Mouse (Mus musculus): ENCODE results near the gene Ch25h. TPM values are rescaled to one million over a fixed set of nuclear protein-coding genes. Genes with fewer than 3 reads are reported as not detected.

Ch25h gene
- polyA plus RNA-seq, 1 experiment from 2014 or later, result 2.1 TPM

DNA sequence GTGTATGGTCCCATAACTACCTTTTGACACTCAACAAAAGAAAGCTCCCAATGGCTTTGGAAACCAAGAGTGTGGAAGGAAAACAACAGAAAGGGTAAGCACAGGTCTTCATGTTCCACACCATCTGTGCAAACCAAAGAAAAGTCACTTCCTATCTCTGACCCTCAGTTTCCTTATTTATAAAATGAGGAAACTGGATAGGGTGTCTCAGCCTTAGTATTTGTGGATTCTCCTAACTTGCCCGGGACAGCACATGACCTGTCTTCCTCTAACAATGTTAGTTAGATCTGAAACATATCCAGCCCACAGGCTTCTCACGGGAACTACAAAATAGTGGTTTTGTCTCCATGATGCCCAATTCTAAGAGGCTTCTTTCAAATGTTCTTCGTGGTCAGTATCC, 10.5 kb downstream of the Ch25h start:
- Histone ChIP-seq H3K4me2 (replicated peaks) (no peak overlapping the region), H3K36me3 (no peaks in the 10 kb centered on the region), H3K9me3 (no peaks in the 10 kb centered on the region), H3K4me1 (no peaks in the 10 kb centered on the region), H3K4me3 (no peak overlapping the region), H3K9ac (no peak overlapping the region), H3K27me3 (replicated peaks) (no peaks in the 10 kb centered on the region), H3K27ac (no peak overlapping the region)
- no peak for ATAC-seq (ENCODE audit: low FRiP score, low read depth)
- WGBS, result 78% methylated on average over 3 of the region's 3 CpGs

DNA sequence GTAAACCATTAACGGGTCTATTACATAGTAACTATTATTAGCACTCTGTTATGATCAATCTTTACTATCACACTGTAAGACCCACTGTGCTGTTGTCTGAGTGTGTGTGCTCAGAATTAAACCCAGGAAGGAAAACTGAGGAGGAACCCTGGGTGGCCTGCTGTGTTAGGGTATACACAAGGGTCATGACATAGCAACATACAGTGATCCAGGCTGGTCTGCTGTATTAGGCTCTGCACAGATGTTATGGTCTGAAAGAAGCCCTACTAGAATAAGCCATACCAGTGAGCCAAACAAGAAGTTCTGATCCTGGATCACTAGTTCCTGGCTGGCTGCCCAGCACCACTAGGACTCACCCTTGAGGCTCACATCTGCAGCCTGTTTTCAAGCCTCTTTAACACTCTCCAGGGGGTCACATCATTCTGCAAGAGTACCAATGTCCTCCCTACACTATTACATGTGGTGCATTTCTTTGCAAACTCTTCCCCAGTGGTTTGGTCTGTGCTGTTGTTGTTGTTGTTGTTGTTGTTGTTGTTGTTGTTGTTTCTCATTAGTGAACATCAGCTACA, 13.4 kb downstream of the Ch25h start:
- ATAC-seq (ENCODE audit: low FRiP score, low read depth), result no peak
- Histone ChIP-seq H3K4me2 (replicated peaks) (no peak overlapping the region), H3K4me3 (no peak overlapping the region), H3K9ac (no peak overlapping the region), H3K36me3 (no peaks in the 10 kb centered on the region), H3K9me3 (no peaks in the 10 kb centered on the region), H3K4me1 (no peaks in the 10 kb centered on the region), H3K27ac (no peak overlapping the region), H3K27me3 (replicated peaks) (no peaks in the 10 kb centered on the region)
- WGBS, result 81% methylated on average over 1 of the region's 1 CpGs

DNA sequence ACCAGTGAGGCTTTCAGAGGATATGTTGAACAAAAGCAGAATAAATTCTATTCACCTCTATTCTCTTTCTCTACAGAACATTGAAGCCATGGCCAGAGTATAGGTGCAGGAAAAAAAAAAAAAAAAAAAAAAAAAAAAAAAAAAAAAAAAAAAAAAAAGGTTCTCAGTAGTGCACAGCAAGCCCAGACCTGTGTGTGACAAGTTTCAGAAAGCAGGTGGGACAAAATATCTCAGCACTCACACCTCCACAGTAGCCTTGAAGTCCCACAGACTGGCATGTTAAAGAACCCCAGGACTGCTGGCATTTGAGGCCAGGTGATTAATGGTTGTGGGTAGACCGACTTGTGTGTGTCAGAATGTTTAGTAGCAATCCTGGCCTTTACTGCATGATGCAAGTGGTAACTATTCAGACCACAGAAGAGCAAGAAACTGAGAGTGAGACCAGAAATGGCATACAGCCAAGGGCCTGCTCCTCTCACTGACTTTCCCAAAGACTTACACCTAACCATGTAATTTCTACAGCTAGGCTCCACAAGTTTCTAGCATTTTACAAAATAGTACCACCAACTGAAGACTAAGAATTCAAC, 24.1 kb downstream of the Ch25h start:
- Histone ChIP-seq H3K9me3 (no peaks in the 10 kb centered on the region), H3K4me2 (replicated peaks) (no peak overlapping the region), H3K9ac (no peak overlapping the region), H3K36me3 (no peaks in the 10 kb centered on the region), H3K4me3 (no peak overlapping the region), H3K27me3 (replicated peaks) (no peaks in the 10 kb centered on the region), H3K4me1 (no peaks in the 10 kb centered on the region), H3K27ac (no peak overlapping the region)
- WGBS, result 61% methylated on average over 1 of the region's 1 CpGs
- no peak for ATAC-seq (ENCODE audit: low FRiP score, low read depth)

DNA sequence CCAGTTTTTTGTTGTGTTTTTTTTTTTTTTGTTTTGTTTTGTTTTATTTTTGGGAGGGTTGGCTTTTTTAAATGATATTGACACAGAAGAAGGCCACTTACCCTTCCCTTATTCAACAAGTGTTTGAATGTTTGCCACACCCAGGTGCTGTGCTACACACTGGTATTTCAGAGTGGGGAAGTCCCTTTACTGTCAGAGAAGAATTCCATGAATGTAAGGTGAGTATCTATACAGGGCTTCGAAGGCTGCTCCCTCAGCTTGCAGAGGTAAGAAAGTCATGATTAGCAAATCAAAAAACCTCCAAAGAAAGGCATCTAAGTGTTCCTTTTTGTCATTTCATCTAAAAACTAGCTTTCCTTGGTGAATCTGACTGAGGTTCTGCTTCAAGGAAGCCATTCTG, 26.1 kb downstream of the Ch25h start:
- Histone ChIP-seq H3K9me3 (no peaks in the 10 kb centered on the region), H3K27me3 (replicated peaks) (no peaks in the 10 kb centered on the region), H3K9ac (no peak overlapping the region), H3K4me1 (no peaks in the 10 kb centered on the region), H3K27ac (no peak overlapping the region), H3K4me2 (replicated peaks) (no peak overlapping the region), H3K36me3 (no peaks in the 10 kb centered on the region), H3K4me3 (no peak overlapping the region)
- no peak for ATAC-seq (ENCODE audit: low FRiP score, low read depth)
- WGBS, result 86% methylated on average over 1 of the region's 1 CpGs

DNA sequence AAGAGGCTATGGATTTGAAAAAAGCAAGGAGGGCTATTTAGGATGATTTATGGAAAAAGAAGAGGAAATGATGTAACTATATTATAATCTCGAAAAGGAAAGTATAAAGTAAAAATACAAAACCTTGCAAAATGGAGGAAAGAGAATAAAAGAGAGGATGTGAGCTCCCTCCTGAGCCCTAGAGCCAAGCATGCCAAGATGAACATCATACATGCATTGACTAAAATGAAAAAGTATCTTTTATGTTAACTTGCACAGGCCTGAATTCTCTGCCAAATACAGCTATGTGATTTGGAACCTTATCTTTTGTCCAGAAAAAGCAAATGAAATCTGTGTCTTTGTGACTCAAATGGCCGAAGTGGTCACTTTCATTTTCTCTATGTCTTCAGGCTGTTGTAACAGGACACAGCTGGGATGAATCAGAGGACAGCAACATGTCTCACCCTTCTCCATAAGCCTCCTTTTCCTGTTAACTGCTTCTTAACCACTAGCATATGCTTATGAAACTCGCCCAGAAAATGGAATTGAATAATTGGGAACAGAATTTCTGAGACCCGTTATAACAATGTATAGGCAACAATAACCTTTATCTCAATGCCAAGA, 29.5 kb downstream of the Ch25h start:
- Histone ChIP-seq H3K4me3 (no peak overlapping the region), H3K36me3 (no peaks in the 10 kb centered on the region), H3K27ac (no peak overlapping the region), H3K27me3 (replicated peaks) (no peaks in the 10 kb centered on the region), H3K9ac (no peak overlapping the region), H3K4me2 (replicated peaks) (no peak overlapping the region), H3K4me1 (no peaks in the 10 kb centered on the region), H3K9me3 (no peaks in the 10 kb centered on the region)
- 77% methylated on average over 4 of the region's 4 CpGs for WGBS
- no peak for ATAC-seq (ENCODE audit: low FRiP score, low read depth)

DNA sequence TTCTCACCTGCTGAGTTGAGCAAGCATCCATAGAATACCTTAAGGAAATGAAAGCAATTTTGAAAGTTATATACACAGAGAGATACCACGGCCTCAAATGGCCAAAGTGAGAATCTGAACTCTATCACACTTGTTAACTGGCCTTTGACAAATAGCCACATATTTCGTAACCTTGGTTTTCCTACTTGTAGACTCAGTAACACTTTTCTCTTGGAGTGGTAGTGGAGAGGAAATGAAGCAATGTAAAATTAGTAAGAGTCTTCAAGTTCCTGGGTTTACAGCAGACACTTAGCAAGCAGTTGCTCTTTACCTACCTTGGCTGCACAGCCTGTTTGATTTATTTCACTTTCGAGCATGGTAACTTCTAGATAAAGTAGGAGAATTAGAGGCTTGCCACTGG, 30.2 kb downstream of the Ch25h start:
- no peaks in the 10 kb centered on the region for H3K36me3 ChIP-seq
- no peaks in the 10 kb centered on the region for H3K27me3 ChIP-seq (replicated peaks)
- WGBS, result 87% methylated on average over 3 of the region's 3 CpGs
- H3K4me1 ChIP-seq, result no peaks in the 10 kb centered on the region
- H3K4me3 ChIP-seq, result no peak overlapping the region
- no peak overlapping the region for H3K9ac ChIP-seq
- H3K9me3 ChIP-seq, result no peaks in the 10 kb centered on the region
- no peak for ATAC-seq (ENCODE audit: low FRiP score, low read depth)
- H3K4me2 ChIP-seq (replicated peaks), result no peak overlapping the region
- H3K27ac ChIP-seq, result no peak overlapping the region

DNA sequence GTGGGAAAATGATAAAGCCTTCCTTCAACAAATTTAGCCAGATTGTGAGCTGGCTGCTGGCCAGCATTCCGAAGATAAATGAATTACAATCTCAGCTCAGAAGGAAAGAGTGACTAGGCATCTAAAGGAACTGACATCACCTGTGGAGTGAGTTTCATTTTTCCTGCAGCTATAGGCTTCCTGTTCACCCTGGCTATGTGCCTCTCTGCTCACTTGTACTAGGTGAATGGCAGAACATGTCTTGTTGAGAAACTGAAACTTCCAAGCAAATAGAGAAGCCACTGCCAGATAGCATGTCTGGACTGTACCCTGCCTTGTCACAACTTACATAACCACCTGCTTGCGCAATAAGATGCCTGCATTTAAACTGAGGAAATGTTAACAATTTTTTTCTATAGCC, 33.0 kb downstream of the Ch25h start:
- no peak overlapping the region for H3K9ac ChIP-seq
- no peaks in the 10 kb centered on the region for H3K27me3 ChIP-seq (replicated peaks)
- H3K36me3 ChIP-seq, result no peaks in the 10 kb centered on the region
- no peak overlapping the region for H3K4me3 ChIP-seq
- H3K9me3 ChIP-seq, result no peaks in the 10 kb centered on the region
- H3K27ac ChIP-seq, result no peak overlapping the region
- no peak for ATAC-seq (ENCODE audit: low FRiP score, low read depth)
- 89% methylated on average over 2 of the region's 2 CpGs for WGBS
- H3K4me1 ChIP-seq, result no peaks in the 10 kb centered on the region
- H3K4me2 ChIP-seq (replicated peaks), result no peak overlapping the region

DNA sequence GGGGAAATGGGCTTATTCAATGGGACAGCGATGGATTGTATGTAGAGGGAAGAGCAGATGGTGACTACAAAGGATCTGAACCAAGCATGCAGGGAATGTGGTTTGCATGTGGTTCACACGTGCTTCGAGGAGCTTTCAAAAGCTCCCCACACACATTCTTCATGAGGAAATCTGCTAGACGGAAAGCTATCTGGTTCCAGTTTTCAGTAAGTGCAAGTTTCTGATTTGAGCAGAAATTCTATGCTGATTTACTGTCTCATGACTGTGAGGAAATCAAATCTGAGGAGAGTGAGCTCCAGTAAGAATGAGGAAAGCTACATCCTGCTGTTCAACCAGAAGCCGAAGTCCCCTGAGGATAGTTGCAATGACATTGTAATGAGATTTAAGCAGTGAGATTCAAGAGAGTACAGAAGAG, 39.8 kb downstream of the Ch25h start:
- no peaks in the 10 kb centered on the region for H3K4me1 ChIP-seq
- H3K9me3 ChIP-seq, result no peaks in the 10 kb centered on the region
- H3K4me2 ChIP-seq (replicated peaks), result no peak overlapping the region
- no peaks in the 10 kb centered on the region for H3K36me3 ChIP-seq
- 53% methylated on average over 5 of the region's 5 CpGs for WGBS
- no peak overlapping the region for H3K4me3 ChIP-seq
- no peak overlapping the region for H3K9ac ChIP-seq
- H3K27me3 ChIP-seq (replicated peaks), result no peaks in the 10 kb centered on the region
- H3K27ac ChIP-seq, result no peak overlapping the region
- ATAC-seq (ENCODE audit: low FRiP score, low read depth), result no peak

DNA sequence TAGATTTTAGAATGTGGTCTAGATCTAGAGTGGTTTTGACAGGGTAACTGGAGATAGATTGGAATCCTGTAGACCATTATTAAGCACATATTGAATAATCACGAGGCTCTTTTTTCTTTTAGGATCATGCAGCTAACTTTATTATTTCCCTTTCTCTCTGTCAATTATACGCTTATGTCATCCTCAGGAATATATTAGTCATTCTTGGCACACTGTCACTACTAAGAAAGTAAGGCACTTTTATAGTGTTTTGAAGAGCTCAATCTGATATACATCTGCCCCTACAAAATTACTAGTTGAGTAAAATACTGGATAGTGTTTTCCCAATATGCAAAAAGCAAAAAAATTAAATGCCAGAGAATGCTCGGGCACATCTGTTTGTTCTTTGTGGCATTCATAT, 43.6 kb downstream of the Ch25h start:
- Histone ChIP-seq H3K36me3 (no peaks in the 10 kb centered on the region), H3K4me1 (no peaks in the 10 kb centered on the region), H3K27ac (no peak overlapping the region), H3K4me3 (no peak overlapping the region), H3K4me2 (replicated peaks) (no peak overlapping the region), H3K9me3 (no peaks in the 10 kb centered on the region), H3K9ac (no peak overlapping the region), H3K27me3 (replicated peaks) (no peaks in the 10 kb centered on the region)
- no peak for ATAC-seq (ENCODE audit: low FRiP score, low read depth)
- 84% methylated on average over 3 of the region's 3 CpGs for WGBS

DNA sequence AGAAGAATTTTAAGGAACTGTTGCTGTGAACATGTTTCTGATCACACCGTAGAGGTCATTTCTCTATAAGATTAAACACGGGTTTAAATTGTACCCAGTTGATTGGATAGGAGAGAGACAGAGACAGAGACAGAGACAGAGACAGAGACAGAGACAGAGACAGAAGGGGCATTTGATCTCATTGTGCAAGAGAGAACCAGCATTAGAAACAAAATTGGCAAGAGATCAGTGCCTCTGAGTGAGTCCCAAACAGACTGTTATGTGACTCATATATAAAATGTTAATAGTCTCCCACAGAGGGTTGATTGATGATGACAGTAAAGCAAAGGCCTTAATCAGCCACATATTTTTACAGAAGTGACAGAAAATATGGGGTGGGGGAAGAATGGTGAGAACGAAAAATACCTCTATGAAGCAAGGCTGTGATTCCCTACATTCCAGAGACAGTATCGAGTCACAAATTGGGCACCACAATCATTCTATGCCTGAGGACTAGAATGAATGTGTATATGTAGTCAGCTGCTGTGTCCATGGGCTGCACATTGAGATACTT, 51.1 kb downstream of the Ch25h start:
- Histone ChIP-seq H3K9me3 (no peaks in the 10 kb centered on the region), H3K36me3 (no peaks in the 10 kb centered on the region), H3K4me2 (replicated peaks) (no peak overlapping the region), H3K27me3 (replicated peaks) (no peaks in the 10 kb centered on the region), H3K27ac (no peak overlapping the region), H3K9ac (no peak overlapping the region), H3K4me1 (no peaks in the 10 kb centered on the region), H3K4me3 (no peak overlapping the region)
- WGBS, result 84% methylated on average over 4 of the region's 4 CpGs
- ATAC-seq (ENCODE audit: low FRiP score, low read depth), result no peak
